Mouse (Mus musculus) layer of hippocampus, adult 2 months (tissue): ENCODE results near the gene Kcnj6. TPM values are rescaled to one million over a fixed set of nuclear protein-coding genes. Genes with fewer than 3 reads are reported as not detected.

Experiments used
- DNase-seq, 2 experiments: peaks; one replicate each; pipeline ENCODE4 v3.0.0; 2022; ENCODE audit warnings: low spot score in 2 of 2
- H3K27ac ChIP-seq: fragments of 200-600 bp; 2 replicates; pipeline ENCODE4 v1.8.1; 2022
- H3K4me3 ChIP-seq: fragments of 200-600 bp; 2 replicates; pipeline ENCODE4 v1.8.1; 2022; ENCODE audit warnings: mild to moderate bottlenecking
- CTCF ChIP-seq: fragments of 200-600 bp; conservative IDR thresholded peaks from 2 replicates; pipeline ENCODE4 v1.8.1; 2022; ENCODE audit warnings: antibody characterized with exemption, mild to moderate bottlenecking, moderate library complexity
- total RNA-seq, 2 experiments: library from RNA; stranded (reverse); gene quantifications; 2 replicates each; pipeline ENCODE4 v1.2.3; 2021

Gene Kcnj6
- total RNA-seq, 2 experiments from 2014 or later, result 128 to 133 TPM

DNA sequence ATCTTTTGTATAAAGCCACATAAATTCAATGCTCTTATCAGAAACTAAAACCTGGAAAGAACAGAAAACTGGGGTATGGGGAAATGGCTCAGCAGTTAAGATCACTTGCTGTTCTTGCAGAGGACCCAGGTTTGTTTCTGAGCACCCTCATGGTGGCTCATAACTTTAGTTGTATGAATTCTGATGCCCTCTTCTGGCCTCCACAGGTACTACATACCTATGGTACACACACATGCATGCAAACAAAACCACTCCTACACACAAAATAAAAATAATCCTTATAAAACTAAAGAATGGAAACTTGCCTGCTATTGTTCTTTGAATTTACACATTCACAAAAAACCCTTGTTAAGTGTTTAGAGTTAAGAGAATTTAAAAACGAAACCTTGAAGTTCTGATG is 131.7 kb downstream of the Kcnj6 start:
- no peak overlapping the region for H3K27ac ChIP-seq
- TF ChIP-seq CTCF, result peak; percentile 66
- DNase-seq, result no peak
- H3K4me3 ChIP-seq, result no peak overlapping the region

DNA sequence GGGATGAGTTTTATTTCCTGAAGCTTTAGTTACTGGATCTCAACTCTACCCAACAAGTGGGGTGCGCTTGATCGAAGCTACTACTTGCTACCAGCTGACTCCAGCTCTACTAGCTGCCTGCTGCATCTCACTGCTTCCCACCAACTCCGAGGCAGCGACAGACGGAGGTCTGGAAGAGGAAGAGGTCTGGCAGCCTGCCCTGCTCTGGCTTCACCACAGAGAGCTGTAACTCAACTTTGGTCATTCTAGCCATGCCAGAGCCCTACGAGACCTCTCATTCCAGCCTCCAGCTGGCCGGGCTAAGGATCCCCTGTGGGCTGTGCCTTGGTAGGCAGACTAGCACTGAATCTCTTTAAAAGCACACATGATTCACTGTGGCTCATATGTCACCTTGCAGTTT is 132.4 kb downstream of the Kcnj6 start:
- Histone ChIP-seq H3K4me3 (no peak overlapping the region), H3K27ac (0 out of 2 replicates have a peak overlapping the region, but pooled peaks have one; percentile 55)
- no peak for DNase-seq
- TF ChIP-seq CTCF, result no peak

DNA sequence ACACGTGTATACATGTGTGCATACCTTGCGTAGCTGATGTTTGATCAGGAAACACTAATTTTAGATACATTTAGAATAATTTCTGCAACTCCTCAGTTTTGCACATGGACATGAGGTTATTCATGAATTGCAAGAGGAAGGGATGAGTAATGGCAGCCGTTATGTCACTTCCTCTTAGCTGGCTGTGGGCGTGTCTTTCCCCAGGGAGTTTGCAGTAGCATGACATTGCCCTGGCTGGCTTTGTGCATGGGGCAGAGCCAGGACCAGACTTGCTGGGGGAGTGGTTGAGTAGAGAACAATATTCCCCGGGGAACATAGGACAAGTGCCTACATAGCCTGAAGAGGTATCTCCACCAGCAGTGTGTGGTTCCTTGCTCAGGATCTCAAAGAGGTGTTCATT is 134.0 kb downstream of the Kcnj6 start:
- DNase-seq, result no peak
- Histone ChIP-seq H3K4me3 (no peak overlapping the region), H3K27ac (no peak overlapping the region)
- no peak for TF ChIP-seq CTCF

DNA sequence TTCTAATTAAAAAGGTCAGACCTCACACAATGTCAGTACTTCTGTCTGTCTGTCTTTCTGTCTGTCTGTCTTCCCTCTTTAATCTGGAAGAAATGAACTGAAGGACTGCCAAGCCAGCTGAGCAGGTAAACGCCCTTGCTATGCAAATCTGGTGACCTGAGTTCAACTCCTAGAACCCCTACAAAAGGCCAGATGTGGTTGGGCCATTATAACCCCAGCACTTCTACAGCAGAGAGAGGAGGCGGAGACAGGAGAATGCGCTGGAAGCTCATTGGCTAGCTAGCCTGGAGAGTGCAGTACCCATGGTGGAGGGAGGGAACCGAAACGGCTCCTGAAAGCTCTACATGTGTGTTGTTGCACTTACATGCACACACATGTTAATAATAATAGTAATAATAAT is 141.5 kb downstream of the Kcnj6 start:
- Histone ChIP-seq H3K4me3 (no peak overlapping the region), H3K27ac (no peak overlapping the region)
- no peak for TF ChIP-seq CTCF
- no peak for DNase-seq

DNA sequence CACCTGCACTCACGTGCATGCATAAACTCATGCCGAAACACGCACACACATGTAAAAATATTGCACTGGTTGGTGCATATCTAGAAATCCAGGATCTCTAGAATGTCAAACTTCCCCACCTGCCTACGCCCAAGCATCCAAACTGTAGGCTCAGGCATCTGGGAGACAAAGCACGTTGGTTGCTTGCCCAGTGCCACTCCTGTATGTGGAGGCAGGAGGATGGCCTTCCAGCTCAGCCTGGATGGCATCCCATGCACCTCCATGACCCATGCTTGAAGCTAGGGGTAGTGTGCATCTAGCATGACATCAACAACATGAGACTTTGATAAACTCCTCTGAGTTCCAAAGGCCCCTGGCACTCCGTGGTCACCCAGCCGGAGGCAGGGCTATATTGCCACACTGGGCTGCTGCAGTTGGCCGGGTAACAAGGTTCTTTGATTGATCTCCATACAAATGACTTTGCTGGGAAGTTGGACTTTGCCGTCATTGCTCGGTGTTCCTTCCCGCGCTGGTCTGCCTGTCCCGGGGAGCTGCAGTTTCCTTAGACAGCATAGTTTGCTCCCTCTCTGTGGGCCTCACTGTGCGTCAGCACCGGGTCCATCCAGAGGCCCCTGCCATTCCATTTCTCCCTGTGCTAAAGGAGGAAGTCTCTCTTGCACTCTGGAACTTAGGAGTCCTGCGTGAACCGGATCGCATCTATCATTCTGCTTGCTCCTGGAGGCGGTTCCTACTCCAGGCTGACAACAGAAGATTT is 144.9 kb downstream of the Kcnj6 start:
- DNase-seq, result no peak
- Histone ChIP-seq H3K4me3 (no peak overlapping the region), H3K27ac (peak overlapping the region; percentile 23; the same call in 1 of the 2 replicates)
- TF ChIP-seq CTCF, result no peak

DNA sequence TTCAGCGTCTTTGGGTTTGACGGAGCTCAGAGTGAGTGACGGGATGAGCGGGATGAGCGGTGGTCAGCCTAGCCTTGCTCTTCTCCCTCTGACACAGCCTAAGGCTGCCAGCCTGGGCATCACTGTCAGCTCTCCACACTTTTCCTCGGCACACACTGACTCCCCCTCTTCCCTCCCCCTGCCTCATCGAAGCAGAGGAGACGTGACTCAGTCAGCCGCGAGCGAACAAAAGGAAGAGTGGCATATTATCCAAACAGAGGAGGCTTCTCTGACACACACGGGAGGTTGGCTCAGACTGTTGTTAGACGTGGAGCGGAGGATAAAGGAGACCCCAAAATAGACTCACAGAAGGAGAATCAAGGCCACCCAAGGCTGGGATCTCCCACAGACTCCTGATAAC is 147.1 kb downstream of the Kcnj6 start:
- Histone ChIP-seq H3K27ac (peak overlapping the region; percentile 62; the same call in 1 of the 2 replicates), H3K4me3 (no peak overlapping the region)
- TF ChIP-seq CTCF, result no peak
- DNase-seq, result peak in 1 of 2 experiments; percentile 48

DNA sequence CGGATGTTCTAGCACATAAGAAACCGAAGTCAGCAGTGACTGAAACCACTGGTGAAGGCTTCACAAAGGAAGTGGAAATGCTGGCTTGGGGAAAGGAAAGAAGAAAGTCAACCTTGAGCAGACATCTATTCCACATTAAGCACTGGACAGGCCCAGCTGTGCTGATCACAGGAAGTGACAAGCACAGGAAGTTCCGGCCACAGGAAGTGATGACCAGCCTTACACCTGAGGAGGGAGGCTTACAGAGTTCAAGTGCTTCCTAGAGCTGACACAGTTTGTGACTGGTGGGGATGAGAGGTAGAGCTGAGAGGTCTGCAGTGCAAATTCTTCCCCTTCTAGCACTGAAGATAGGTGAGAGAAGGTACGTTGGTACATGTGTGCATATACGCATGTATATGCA is 151.5 kb downstream of the Kcnj6 start:
- Histone ChIP-seq H3K4me3 (no peak overlapping the region), H3K27ac (0 out of 2 replicates have a peak overlapping the region, but pooled peaks have one; percentile 18)
- TF ChIP-seq CTCF, result no peak
- no peak for DNase-seq

DNA sequence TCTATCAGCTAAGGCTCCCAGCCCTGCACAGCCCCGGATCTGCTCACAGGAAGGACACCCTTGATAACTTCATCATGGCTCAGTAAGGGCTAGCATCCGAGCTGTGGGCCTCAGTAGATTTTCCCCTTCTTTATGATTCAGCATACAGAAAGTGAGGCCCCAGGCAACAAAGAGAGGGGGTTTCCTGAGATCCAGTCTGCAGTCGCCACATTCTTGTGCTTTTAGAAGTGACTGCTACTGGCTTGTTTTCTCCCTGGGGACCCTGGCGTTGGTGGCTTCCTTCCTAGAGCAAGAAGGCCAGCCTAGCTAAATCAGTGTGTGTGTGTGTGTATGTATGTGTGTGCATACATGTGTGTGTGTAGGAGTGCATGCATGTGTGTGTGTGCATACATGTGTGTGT is 152.7 kb downstream of the Kcnj6 start:
- DNase-seq, result no peak
- no peak overlapping the region for H3K4me3 ChIP-seq

DNA sequence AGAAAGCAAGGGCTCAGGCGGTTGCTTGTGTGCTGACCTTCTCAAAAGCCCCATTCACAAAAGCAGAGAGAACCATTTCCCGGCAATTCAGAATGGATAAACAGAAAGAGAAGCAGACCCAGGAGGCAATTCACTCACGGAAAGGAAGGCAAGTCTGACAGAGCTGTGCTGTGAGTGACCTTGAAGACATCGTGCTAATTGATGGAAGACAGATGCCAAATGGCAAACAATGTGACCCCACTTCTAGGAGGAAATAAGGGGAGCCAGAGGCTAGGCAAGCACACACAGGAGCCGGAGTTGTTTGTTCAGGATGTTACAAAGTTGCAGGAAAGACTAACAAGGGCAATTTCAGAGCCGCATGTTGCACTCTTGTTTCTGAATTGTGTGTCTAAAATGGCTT is 158.1 kb downstream of the Kcnj6 start:
- no peak for DNase-seq
- Histone ChIP-seq H3K27ac (peak overlapping the region; percentile 14; the same call in 1 of the 2 replicates), H3K4me3 (no peak overlapping the region)
- TF ChIP-seq CTCF, result no peak

More for the DNA sequence above, 152.7 kb downstream of the Kcnj6 start:
- no peak for TF ChIP-seq CTCF
- H3K27ac ChIP-seq, result no peak overlapping the region

DNA sequence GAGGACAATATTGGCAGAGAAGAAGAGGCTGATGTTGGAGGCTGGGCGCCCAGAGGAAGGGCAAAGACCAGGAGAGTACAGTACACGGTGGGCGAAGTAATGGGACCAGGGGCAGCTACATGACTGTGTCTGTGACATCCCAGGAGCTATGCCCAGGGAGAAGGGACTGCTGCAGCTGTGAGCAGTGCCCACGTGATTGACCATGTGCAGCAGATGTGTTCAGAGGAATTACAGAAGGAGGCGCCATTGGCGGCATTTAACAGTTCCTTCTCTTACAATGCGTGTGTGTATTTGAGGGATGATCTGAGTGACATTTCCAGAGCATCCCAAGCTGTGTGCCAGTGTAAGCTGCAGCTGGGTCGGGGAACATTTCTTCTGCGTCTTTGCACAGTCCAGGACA is 159.6 kb downstream of the Kcnj6 start:
- DNase-seq, result peak in 1 of 2 experiments; percentile 30
- no peak overlapping the region for H3K4me3 ChIP-seq

DNA sequence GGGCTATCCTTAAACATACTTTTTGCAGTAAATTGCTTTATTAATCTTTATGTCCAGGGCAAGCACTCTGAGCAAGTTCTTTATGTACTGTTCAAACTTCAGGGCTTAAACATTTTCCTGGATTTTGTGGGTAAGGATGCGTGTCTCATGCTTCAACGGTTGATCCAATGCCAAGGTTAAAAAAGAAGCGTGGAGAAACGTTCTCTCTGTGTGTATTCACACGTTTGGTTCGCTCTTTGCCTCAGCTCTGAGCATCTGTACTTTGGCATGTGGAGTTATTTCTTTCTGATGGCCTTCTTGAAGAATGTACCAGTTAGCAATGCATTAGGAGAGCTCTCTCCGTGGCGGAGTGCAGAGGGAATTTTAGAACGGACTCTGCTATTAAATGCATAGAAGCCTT is 163.0 kb downstream of the Kcnj6 start:
- TF ChIP-seq CTCF, result no peak
- no peak for DNase-seq
- Histone ChIP-seq H3K4me3 (no peak overlapping the region), H3K27ac (no peak overlapping the region; the same call in 1 of the 2 replicates)

More for the DNA sequence above, 159.6 kb downstream of the Kcnj6 start:
- H3K27ac ChIP-seq, result peak overlapping the region; percentile 46; the same call in 1 of the 2 replicates
- peak; percentile 33 for TF ChIP-seq CTCF

DNA sequence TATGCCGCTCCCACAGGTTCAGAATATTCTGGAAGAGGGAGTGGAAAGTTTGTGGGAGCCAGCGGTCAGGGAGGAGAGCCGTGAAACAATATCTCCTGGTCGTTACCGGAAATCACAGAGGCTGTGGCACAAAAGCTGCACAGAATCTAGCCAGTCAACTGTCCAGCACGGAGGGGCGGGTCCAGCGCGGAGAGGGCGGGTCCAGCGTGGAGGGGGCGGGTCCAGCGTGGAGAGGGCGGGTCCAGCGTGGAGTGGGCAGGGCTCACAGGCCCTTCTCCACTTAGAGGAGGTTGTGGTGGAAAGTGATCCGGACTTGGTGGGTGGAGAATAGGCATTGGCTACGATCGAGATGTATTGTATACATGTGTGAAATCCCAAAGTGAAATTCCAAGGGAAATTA is 169.3 kb downstream of the Kcnj6 start:
- no peak for TF ChIP-seq CTCF
- no peak overlapping the region; the same call in 1 of the 2 replicates for H3K27ac ChIP-seq
- DNase-seq, result no peak
- H3K4me3 ChIP-seq, result no peak overlapping the region

DNA sequence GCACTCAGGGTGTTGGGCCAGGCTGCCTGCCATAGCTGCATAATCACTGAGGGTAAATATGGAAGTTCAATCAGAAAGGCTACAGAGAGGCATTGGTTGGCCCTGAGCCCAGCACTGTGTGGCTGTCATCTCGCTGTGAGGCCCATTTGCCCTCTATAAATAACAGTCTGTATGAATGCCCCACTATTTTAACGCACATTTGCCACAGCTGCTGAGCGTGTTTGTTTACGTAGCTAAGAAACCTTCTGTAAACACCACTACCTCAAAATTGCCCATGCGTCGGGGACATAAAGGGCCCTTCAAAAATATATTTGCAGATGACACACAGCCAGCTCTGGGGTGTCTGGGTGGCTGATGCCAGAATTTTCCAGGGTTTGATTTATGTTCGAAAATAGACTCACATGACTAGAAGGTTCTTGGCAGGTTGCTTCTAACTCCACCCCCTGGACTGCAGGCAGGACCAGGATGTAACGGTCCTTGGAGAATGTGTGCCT is 170.4 kb downstream of the Kcnj6 start:
- peak overlapping the region; percentile 48 for H3K27ac ChIP-seq
- H3K4me3 ChIP-seq, result no peak overlapping the region
- TF ChIP-seq CTCF, result no peak
- DNase-seq, result peak in 1 of 2 experiments; percentile 36

DNA sequence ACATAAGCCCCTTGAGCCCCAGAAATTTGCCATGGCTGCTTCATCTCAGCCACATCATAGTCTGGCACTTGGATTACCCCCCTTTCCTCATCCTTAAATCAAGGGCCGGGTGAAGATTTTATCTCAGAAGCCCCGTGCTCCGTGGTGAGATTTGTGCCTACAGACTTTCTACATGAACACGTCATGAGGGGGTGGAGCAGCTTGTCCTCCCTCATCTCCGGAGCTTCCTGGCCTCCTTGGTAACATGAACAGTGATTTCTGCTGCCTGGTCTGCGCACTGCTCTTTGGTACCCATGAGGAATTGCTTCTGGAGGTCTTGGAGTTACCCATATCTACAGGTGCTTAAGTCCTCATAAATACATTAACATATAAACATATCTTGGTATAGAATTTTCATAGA is 172.2 kb downstream of the Kcnj6 start:
- no peak for DNase-seq
- peak overlapping the region; percentile 48 for H3K27ac ChIP-seq
- no peak overlapping the region for H3K4me3 ChIP-seq
- TF ChIP-seq CTCF, result no peak
